Mouse (Mus musculus): ENCODE data around the gene Lin7a. TPM values are rescaled to one million over a fixed set of nuclear protein-coding genes. Genes with fewer than 3 reads are reported as not detected.

The Lin7a gene
- polyA plus RNA-seq, 1 experiment from 2014 or later = 5.0 TPM

GRCm38 (mm10) chr10:107252503-107252815 is 19.0 kb upstream of the Lin7a start:
- no peak for ATAC-seq (ENCODE audit: low read depth)
- 86% methylated on average over 3 of the region's 3 CpGs for WGBS
- no peaks in the 10 kb centered on the region for H3K36me3 ChIP-seq (ENCODE audit: control insufficient read depth, insufficient read depth, low read length)

GRCm38 (mm10) chr10:107253191-107253965 is 18.1 kb upstream of the Lin7a start:
- no peak overlapping the region for H3K4me3 ChIP-seq (ENCODE audit: low read depth, low read length)
- no peak overlapping the region for H3K4me2 ChIP-seq (ENCODE audit: low read depth, low read length)
- H3K4me1 ChIP-seq (ENCODE audit: control insufficient read depth, insufficient read depth, low read length) = no peaks in the 10 kb centered on the region
- H3K9me3 ChIP-seq (ENCODE audit: control insufficient read depth, low read length) = no peaks in the 10 kb centered on the region
- WGBS = 84% methylated on average over 4 of the region's 4 CpGs
- H3K27ac ChIP-seq (replicated peaks; ENCODE audit: low read depth, low read length) = no peak overlapping the region
- H3K36me3 ChIP-seq (ENCODE audit: control insufficient read depth, insufficient read depth, low read length) = no peaks in the 10 kb centered on the region
- ATAC-seq (ENCODE audit: low read depth) (no peak), DNase-seq (ENCODE audit: low spot score) (no peak)
- H3K27me3 ChIP-seq (replicated peaks; ENCODE audit: control insufficient read depth, insufficient read depth, low read length) = no peaks in the 10 kb centered on the region
- no peak overlapping the region for H3K9ac ChIP-seq (ENCODE audit: low read depth, low read length)

More at GRCm38 (mm10) chr10:107252503-107252815, 19.0 kb upstream of the Lin7a start:
- Histone ChIP-seq H3K4me1 (ENCODE audit: control insufficient read depth, insufficient read depth, low read length) (no peaks in the 10 kb centered on the region), H3K9ac (ENCODE audit: low read depth, low read length) (no peak overlapping the region), H3K27me3 (replicated peaks; ENCODE audit: control insufficient read depth, insufficient read depth, low read length) (no peaks in the 10 kb centered on the region), H3K4me2 (ENCODE audit: low read depth, low read length) (no peak overlapping the region), H3K27ac (replicated peaks; ENCODE audit: low read depth, low read length) (no peak overlapping the region), H3K9me3 (ENCODE audit: control insufficient read depth, low read length) (no peaks in the 10 kb centered on the region), H3K4me3 (ENCODE audit: low read depth, low read length) (no peak overlapping the region)
- DNase-seq (ENCODE audit: low spot score) = no peak

- ATAC-seq (ENCODE audit: low read depth) (no peak), DNase-seq (ENCODE audit: low spot score) (no peak)
- no peaks in the 10 kb centered on the region for H3K9me3 ChIP-seq (ENCODE audit: control insufficient read depth, low read length)
- H3K4me3 ChIP-seq (ENCODE audit: low read depth, low read length) = no peak overlapping the region
- no peak overlapping the region for H3K9ac ChIP-seq (ENCODE audit: low read depth, low read length)
- H3K36me3 ChIP-seq (ENCODE audit: control insufficient read depth, insufficient read depth, low read length) = no peaks in the 10 kb centered on the region
- H3K4me2 ChIP-seq (ENCODE audit: low read depth, low read length) = no peak overlapping the region
- no peaks in the 10 kb centered on the region for H3K4me1 ChIP-seq (ENCODE audit: control insufficient read depth, insufficient read depth, low read length)
- H3K27ac ChIP-seq (replicated peaks; ENCODE audit: low read depth, low read length) = no peak overlapping the region
- no peaks in the 10 kb centered on the region for H3K27me3 ChIP-seq (replicated peaks; ENCODE audit: control insufficient read depth, insufficient read depth, low read length)
Measured at GRCm38 (mm10) chr10:107254656-107255055, 16.8 kb upstream of the Lin7a start.

GRCm38 (mm10) chr10:107255351-107256050 is 16.0 kb upstream of the Lin7a start:
- no peak for DNase-seq (ENCODE audit: low spot score)
- no peak overlapping the region for H3K27ac ChIP-seq (replicated peaks; ENCODE audit: low read depth, low read length)
- H3K4me2 ChIP-seq (ENCODE audit: low read depth, low read length) = no peak overlapping the region
- H3K27me3 ChIP-seq (replicated peaks; ENCODE audit: control insufficient read depth, insufficient read depth, low read length) = no peaks in the 10 kb centered on the region
- no peak for ATAC-seq (ENCODE audit: low read depth)
- no peak overlapping the region for H3K4me3 ChIP-seq (ENCODE audit: low read depth, low read length)
- no peaks in the 10 kb centered on the region for H3K36me3 ChIP-seq (ENCODE audit: control insufficient read depth, insufficient read depth, low read length)
- no peaks in the 10 kb centered on the region for H3K4me1 ChIP-seq (ENCODE audit: control insufficient read depth, insufficient read depth, low read length)
- H3K9me3 ChIP-seq (ENCODE audit: control insufficient read depth, low read length) = no peaks in the 10 kb centered on the region
- no peak overlapping the region for H3K9ac ChIP-seq (ENCODE audit: low read depth, low read length)
- WGBS = 86% methylated on average over 6 of the region's 6 CpGs

GRCm38 (mm10) chr10:107256451-107256960 is 15.0 kb upstream of the Lin7a start:
- Histone ChIP-seq H3K27me3 (replicated peaks; ENCODE audit: control insufficient read depth, insufficient read depth, low read length) (no peaks in the 10 kb centered on the region), H3K4me1 (ENCODE audit: control insufficient read depth, insufficient read depth, low read length) (no peaks in the 10 kb centered on the region), H3K9ac (ENCODE audit: low read depth, low read length) (no peak overlapping the region), H3K27ac (replicated peaks; ENCODE audit: low read depth, low read length) (no peak overlapping the region), H3K4me2 (ENCODE audit: low read depth, low read length) (no peak overlapping the region), H3K36me3 (ENCODE audit: control insufficient read depth, insufficient read depth, low read length) (no peaks in the 10 kb centered on the region), H3K9me3 (ENCODE audit: control insufficient read depth, low read length) (no peaks in the 10 kb centered on the region), H3K4me3 (ENCODE audit: low read depth, low read length) (no peak overlapping the region)
- DNase-seq (ENCODE audit: low spot score) = no peak
- 67% methylated on average over 5 of the region's 5 CpGs for WGBS
- no peak for ATAC-seq (ENCODE audit: low read depth)

- Histone ChIP-seq H3K9me3 (ENCODE audit: control insufficient read depth, low read length) (no peaks in the 10 kb centered on the region), H3K27ac (replicated peaks; ENCODE audit: low read depth, low read length) (no peak overlapping the region), H3K4me3 (ENCODE audit: low read depth, low read length) (no peak overlapping the region), H3K4me2 (ENCODE audit: low read depth, low read length) (no peak overlapping the region), H3K36me3 (ENCODE audit: control insufficient read depth, insufficient read depth, low read length) (no peaks in the 10 kb centered on the region), H3K27me3 (replicated peaks; ENCODE audit: control insufficient read depth, insufficient read depth, low read length) (no peaks in the 10 kb centered on the region), H3K4me1 (ENCODE audit: control insufficient read depth, insufficient read depth, low read length) (no peaks in the 10 kb centered on the region), H3K9ac (ENCODE audit: low read depth, low read length) (no peak overlapping the region)
- DNase-seq (ENCODE audit: low spot score) = no peak
- WGBS = 82% methylated on average over 2 of the region's 2 CpGs
- ATAC-seq (ENCODE audit: low read depth) = no peak
Measured at GRCm38 (mm10) chr10:107260428-107260827, 11.1 kb upstream of the Lin7a start.

GRCm38 (mm10) chr10:107272131-107272803 is 781 bp downstream of the Lin7a start:
- H3K4me1 ChIP-seq (ENCODE audit: control insufficient read depth, insufficient read depth, low read length) = no peaks in the 10 kb centered on the region
- ATAC-seq (ENCODE audit: low read depth) (peak; percentile 77), DNase-seq (ENCODE audit: low spot score) (peak; percentile 49)
- H3K4me2 ChIP-seq (ENCODE audit: low read depth, low read length) = peak overlapping the region; percentile 98
- no peaks in the 10 kb centered on the region for H3K36me3 ChIP-seq (ENCODE audit: control insufficient read depth, insufficient read depth, low read length)
- H3K4me3 ChIP-seq (ENCODE audit: low read depth, low read length) = peak overlapping the region; percentile 68
- peaks cover 33% of the 10 kb centered on the region for H3K27me3 ChIP-seq (replicated peaks; ENCODE audit: control insufficient read depth, insufficient read depth, low read length)
- under 1% methylated on average over 29 of the region's 41 CpGs for WGBS
- H3K9me3 ChIP-seq (ENCODE audit: control insufficient read depth, low read length) = no peaks in the 10 kb centered on the region
- peak overlapping the region; percentile 69 for H3K9ac ChIP-seq (ENCODE audit: low read depth, low read length)
- H3K27ac ChIP-seq (replicated peaks; ENCODE audit: low read depth, low read length) = peak overlapping the region; percentile 55

GRCm38 (mm10) chr10:107272804-107273145 is 1.3 kb downstream of the Lin7a start:
- 5% methylated on average over 11 of the region's 11 CpGs for WGBS
- H3K9ac ChIP-seq (ENCODE audit: low read depth, low read length) = peak overlapping the region; percentile 69
- peaks cover 33% of the 10 kb centered on the region for H3K27me3 ChIP-seq (replicated peaks; ENCODE audit: control insufficient read depth, insufficient read depth, low read length)
- peak overlapping the region; percentile 98 for H3K4me2 ChIP-seq (ENCODE audit: low read depth, low read length)
- ATAC-seq (ENCODE audit: low read depth) (peak; percentile 61), DNase-seq (ENCODE audit: low spot score) (peak; percentile 10)
- peak overlapping the region; percentile 68 for H3K4me3 ChIP-seq (ENCODE audit: low read depth, low read length)
- H3K27ac ChIP-seq (replicated peaks; ENCODE audit: low read depth, low read length) = no peak overlapping the region; the same call in none of the 2 replicates
- no peaks in the 10 kb centered on the region for H3K36me3 ChIP-seq (ENCODE audit: control insufficient read depth, insufficient read depth, low read length)
- H3K4me1 ChIP-seq (ENCODE audit: control insufficient read depth, insufficient read depth, low read length) = no peaks in the 10 kb centered on the region
- no peaks in the 10 kb centered on the region for H3K9me3 ChIP-seq (ENCODE audit: control insufficient read depth, low read length)

Data from embryonic facial prominence, embryonic 14.5 days (tissue).